Mouse (Mus musculus): ENCODE data around the gene Sema5b.

Gene Sema5b

DNA sequence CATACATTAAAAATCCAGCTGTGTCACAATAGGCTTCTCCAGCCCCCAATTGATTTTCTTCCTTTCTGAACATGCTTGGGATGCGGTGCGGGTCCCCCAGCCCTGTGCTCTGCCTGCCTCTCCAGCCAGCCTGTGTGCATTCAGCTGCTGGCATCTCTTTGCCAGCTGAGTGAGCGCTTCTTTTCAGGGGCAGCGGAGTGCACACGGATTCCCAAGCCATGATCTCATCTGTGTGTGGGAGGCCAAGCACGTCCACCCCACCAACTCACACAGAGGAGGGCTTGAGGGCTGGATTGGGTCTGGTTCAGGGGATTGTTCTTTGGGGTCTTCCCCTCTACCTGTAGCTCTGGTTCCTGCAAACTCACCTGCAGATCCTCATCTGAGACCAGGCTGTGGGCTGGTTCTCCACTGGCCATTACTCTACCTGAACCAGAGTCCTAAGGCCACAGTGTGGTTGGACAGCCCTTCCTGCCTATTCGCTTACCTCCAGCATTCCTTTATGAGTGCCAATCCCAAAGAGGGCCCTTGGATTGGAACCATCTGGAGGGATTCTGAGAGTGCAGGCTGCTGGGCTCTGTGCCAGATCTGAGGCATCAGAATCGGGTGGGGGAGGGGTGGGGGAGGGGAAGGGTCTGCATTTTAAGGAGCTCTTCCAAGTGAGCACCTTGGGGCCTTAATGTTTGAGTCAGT lies 55.9 kb downstream of the Sema5b start:
- no peak for DNase-seq

DNA sequence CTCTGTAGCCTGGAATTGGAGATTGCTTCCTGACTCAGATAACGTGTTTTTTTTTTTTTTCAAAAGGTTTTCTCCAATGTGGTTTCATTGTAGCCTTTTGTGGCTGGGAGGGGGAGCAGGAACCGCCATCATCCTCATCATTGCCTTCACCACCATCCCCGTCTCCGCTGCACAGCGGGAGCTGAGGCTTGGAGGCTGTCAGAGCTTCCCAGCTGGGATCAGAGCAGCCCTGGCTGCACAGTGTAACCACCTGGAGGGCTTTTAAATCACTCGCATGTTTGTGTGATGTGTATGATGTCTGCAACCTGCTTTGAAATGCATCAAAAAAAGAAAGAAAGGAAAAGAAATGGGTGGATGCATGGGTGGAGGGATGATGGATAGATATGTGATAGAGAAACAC lies 57.0 kb downstream of the Sema5b start:
- no peak for DNase-seq

DNA sequence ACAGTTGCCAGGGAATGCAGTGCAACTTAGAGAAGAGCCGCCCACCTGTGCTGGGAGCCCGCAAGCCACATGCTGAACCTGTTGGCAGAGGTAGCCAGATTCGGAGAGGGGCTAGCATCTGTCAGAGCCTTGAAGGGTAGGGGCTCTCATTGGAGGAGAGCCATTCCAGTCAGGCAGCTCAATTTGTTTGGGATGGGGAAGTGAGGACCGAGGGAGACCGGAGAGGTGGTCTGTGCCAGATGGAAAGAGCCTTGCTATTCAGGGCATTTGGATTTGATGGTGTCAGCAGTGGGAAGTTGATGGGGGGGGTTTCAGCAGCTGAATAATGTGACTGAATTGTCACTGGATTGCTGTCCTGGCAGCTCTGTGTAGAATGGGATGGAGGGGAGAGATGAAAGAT lies 57.9 kb downstream of the Sema5b start:
- DNase-seq = no peak

DNA sequence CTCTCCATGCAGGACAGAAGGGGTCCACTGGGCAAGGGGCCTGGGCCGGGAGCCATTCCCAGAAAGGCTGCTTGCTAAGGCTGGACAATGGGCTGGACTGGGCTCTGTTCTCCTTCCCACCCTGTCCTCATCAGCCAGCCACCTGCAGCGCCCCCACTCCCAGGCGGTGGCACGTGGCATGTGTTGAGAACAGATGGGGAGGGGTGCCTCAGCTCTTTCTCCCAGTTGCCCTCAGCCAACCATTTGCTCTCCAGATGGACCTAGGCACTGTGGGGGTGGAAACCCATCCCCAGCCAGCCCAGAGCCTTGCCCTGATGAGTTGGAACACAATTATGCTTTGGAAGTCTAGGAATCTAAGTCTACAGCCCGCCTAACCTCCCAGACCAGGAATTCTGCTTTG lies 59.3 kb downstream of the Sema5b start:
- no peak for DNase-seq

DNA sequence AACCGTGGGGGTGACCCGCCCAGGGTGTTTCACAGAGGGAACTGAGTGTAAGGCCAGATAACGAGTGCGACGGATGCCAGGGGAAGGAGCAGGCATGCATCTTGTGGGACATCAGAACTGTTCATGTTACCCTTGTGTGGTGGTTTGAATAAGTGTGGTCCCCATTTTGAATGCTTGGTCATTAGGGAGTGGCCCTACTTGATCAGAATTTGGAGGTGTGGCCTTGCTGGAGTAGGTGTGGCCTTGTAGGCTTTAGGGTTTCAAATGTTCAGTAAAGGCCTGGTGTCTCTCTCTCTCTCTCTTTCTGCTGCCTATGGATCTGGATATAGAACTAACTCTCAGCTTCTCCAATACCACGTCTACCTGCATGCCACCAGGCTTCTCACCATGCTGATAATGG lies 60.5 kb downstream of the Sema5b start:
- no peak for DNase-seq

DNA sequence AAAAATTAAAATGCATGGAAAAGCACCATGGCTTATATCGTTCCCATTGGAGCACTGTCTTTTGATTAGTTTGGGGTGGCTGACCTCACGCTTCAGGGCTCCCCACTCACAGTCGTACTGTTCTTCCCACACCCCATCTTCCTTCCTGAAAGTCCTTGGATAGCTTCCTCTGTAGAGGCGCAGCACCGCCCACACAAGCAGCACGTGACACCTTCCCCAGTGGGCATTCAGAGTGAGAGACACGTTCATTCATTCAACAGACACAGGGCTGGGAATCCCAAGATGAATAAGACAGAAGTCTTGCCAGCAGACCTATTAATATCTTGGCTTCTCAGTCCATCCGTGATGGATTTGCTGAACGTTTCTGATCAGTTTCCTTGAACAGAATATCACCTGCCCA lies 61.6 kb downstream of the Sema5b start:
- no peak for DNase-seq

DNA sequence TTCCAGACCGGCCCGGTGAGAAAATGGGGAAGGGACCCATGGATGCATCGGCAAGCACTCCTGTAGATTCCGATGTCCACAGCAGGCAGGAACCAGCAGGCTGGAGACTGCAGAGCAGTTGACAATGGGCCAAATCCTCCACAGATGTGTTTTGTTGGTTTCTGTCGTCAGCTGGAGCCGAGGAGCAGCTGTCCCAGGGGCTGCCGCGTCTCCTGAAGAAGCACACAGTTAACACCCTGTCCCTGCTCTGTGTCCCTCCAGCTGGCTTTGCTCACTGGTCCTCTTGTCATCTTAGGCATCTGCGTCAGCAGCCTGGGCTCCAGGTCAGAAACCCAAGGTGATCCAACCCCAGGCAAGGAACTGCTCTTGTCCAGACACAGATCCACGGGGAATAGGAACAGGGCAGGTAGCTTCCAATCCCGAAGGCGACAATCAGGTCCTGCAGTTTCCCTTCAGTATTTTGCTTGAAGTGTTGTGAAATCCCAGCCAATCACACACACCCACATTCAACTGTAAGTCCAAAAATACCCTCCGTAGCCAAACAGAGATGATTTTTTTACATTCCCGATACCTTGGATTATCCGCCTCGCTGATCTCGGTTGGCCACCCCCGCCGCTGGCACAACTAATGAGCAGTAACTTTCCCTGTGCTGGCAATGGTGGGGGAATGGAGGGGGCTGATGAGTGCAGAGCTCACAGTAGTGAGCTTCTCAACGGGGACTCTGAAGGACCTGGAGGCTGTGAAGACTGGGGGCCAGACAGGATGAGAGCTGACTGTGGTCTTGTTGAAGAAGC lies 63.0 kb downstream of the Sema5b start:
- DNase-seq = peak; percentile 9 to 21

DNA sequence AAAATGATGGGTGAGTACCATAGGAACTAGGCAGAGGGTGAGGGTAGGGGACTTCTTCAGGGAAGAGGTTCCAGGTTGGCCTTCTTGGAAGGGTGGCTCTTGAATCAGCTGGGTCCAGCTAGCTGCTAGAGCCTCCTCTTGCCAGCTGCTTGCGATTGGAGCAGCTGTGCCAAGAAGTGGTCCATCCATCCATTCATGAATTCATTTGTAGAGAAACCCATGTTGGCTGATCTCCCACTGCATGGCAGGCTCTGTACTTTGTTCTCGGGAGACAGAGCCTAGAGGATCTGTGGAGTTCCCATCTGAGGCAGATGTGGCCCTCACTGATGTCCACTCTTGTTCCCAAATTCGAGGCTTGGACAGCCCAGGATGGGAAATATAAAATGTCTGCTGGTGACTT lies 66.3 kb downstream of the Sema5b start:
- DNase-seq = no peak

DNA sequence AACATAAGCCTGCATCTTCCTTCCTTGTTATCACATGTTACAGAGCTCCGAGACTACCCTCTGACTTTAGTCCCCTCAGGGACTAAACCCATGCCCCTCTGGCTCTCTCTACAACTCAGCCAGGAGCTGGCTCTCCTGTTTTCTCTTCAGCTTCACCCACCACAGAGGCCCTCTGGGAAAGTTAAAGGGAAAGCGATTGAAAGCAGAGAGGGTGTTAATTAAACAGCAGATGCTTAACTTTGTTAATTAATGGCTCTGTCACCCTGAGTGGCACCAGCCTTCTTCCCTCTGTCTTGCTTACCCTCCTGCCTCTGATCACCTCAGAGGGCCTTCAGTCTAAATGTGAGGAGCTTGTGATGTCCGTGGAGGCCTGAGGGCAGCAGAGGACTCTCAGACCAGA lies 67.3 kb downstream of the Sema5b start:
- DNase-seq = no peak

DNA sequence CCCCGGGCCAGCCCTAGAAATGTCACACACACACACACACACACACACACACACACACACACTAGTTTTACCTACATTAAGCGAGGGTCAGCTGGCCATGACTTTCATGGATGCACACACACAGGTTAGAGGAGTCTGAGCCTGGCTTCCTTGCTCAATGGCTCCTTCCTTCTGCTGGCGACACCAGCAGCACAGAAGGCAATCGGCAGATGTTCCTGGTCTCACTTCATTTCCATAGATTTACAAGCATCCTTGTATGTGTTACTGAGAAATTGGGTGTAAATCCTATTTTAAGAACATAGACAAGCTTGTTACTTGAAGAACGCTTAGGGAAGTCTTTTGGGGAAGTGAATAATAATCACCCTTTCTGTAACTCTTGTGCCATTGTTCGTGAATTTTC lies 68.6 kb downstream of the Sema5b start:
- no peak for DNase-seq

DNA sequence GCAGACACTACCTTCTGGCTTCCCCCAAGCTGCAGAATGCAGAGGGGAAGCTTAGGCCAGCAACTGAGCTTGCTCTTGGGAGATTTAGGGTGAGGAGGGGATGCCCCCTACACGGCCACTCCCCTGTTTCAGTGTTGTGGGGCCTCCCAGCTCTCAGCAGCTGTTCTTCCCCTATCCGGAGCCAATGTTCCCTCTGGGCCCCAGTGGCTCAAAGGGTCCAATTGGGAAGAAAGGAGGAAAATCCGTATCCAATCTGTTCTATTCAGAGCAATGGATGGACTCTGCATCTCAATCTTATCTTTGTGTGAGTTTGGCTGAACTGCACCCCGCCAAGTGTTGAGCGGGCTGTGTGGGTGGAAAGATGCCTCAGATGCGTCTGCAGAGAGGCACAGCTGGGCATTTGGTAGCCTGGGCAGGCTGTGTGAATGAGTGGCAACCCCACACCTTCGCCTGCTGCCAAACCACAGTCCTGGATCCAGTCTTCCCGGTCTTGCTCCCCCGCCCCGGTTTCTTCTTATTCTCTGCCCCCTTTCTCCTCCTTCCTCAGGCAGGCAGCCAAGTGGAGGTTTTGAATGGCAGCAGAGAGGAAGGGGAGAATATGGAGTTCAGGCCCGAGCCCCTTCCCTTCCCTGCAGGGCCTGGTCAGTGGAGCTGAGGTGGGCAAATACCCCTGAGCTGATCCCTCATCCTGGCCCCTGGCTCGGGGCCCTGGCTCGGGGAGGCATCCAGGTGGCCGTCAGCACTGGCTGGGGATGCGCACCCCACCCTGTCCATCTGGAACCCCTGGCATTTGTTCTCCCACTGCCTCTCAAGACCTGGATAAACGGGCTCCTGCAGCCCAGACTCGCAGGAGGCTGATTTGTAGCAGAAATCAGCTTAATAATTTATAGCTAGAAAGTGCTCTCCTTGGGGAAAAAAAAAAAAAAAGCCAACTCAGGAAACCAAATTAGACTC lies 73.2 kb downstream of the Sema5b start:
- no peak for DNase-seq

DNA sequence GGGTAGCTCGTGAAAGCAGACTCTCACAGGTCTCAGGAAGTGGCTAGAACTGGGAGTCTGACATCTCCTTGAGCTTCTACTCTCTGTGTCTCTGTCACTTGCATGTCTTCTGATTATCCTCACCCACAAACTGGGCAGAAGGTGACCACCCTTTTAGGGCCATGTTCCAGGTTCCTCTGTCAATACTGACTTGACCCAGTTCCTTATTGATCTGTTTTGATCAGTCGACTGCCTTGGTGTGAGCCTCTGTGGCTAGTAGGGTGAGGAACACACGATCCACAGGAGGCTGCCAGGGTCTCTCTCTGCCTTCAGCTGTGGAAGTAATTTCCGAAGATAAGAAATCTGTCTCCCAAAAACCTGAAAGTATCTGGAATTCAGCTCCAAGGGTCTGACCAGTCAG lies 76.8 kb downstream of the Sema5b start:
- no peak for DNase-seq

DNA sequence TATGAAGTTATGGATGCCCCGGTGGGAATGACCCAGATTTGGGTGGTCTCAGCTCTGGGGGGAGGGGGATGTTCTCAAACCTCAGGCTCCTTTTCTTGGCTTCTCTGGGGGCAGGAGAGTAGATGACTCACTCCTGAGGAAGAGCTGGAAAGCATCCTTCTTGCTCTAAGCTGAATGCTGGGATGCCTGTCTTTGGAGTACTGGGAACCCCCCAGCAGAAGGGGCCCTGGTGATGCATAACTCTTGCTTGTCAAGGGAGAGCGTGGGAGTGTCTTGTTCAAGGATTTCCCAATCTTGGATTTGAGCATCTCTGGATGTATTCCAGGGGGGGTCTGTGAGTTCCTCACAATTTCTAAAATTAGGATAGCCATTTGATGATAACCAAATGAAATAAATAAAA lies 82.1 kb downstream of the Sema5b start:
- DNase-seq = no peak

DNA sequence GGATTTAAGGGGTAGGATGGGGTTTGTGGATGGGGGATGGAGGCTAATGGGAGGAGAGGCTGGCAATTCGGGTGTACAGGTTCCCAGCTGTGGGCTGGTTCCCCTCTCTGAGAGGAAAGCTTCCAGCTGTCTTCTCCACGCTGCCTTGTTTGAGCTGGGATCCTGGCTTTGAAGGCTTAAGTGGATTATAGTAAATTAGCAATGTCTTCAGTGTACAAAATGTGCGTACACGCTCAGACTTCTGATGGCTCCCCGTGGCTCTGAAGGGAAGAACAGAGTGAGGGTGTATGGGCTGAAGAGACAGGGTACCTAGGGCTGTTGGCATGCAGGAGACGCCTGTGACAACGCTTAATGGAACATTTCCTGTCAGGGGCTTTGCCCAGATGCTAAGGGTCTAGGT lies 83.0 kb downstream of the Sema5b start:
- no peak for DNase-seq

DNA sequence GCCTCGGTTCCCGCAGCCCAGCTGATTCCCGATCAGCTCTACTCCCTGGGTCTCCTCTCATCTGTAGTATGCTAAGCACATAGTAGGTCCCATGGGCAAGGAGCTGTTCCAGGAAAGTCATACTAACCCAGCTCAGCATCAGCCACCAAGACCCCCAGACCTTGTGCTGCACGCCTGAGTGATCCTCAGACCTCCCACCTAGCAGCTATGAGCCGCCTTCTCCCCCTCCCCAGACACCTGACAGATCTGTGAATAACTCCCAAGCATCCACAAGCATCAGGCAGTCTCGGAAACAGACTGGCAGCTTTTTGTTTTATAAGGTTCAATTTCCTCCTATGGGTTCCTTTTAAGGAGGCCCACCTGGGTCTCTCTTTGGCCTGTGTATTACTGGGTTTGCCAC lies 83.9 kb downstream of the Sema5b start:
- DNase-seq = no peak

DNA sequence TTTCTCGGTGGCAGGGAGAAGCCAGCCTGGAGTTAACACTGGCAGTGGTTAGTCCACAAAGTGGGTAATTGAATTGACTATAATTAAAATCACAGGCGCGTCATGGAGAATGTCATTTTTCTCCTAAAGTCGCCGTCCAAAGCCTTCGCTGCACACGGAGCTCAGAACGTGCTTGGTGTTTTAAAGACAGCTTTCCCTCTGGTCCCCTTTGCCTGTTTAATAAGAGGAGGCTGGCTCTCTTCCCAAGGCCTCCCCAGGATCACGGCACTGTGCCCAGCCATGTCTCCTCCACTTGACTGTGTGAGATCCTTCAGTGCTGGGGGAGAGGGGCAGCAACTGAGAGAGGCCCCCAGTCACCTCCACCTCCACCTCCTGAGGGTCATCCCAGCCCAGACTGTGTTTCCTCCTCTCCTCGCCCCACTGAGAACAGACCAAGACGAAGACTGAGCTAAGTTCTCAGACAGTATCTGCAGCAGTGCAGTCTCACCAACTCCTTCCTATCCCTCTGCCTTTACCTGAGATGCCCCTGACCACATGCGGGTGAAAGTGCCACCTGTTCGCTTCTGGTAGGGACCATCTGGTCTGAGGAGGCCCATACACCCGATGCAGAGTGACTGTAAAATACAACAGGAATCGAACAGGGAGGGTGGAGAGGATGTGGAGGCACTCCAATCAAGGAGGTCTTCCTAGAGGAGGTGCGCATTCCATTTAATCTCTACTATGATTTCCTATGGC lies 84.5 kb downstream of the Sema5b start:
- no peak for DNase-seq

DNA sequence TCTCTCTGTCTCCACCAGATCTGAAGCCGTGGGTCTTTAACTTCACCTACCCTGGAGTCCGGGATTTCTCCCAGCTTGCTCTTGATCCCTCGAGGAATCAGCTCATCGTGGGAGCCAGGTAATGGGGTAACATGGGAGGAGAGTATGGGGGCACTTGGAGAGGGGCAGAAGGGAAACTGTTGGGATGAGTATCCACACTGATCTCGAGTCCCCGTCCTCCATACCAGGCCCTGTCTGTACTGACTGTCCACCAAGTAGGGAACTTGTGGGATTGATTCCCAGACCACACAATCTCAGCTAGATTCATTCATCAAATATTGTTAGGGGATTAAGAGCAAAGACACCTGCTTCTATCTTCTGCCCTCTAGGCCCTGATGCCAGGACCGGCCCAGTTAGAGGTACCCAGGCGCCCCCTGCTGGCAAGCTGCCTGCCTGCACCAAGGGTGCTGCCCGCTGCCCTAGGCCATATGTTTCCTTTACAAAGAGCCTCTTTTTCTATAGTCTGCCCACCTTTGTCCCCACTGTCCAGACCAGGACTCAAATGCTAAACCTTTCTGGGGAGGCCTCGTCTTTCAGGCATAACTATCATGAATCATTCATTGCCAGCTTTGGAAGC lies 87.2 kb downstream of the Sema5b start:
- DNase-seq = peak; percentile 28 to 81

DNA sequence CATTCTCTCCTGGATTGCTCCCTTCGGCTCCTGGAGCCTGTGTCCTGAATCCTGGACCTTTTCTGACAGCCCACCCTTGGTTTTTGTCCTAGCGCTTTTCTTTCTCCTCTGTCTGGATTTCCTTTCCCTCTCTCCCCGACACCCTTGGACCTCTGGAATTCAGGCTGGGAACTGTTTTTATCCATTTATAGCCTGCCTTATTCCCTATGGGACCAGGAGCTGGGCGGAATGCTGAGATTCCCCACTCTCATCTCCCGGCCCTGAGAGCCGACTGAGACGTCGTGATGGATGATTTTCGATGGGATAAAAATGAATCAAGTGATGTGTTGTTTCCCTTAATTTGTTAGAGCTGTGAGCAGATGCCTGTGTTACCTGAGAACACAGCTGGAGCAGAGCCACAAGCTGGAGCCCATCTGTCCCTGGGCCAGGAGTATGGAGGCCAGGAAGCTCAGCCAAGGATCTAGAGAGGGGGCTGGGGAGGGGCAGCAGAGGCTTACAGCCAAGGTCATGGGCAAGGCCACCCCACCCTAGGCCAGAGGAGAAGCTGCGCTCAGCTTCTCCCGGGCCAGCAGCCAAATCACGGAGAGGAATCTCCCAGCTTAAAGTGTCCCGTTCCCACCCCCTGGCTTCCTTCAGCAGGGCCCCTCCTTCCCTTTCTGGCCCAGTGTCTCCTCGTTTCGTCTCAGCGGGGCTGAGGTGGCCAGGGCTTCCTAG lies 89.7 kb downstream of the Sema5b start:
- peak; percentile 35 to 45 for DNase-seq

DNA sequence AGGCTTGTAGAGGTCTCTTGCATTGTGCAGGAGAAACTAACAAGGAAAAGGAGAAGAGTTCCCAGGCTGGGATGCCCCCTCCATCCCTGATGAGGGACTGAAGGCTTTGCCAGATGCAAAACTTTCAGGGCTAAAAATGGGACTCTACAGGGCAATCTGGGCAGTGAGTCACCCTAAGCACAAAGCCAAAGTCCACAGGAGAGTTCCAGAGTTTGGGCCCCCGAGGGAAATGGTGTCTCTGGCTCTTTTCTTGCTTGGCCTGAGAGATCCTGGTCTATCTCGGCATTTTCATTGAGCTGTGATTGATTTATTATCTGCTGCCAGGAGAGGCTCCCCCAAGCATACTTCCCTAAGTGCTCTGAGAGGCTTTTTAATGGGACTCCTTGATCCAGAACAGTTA lies 92.1 kb downstream of the Sema5b start:
- DNase-seq = no peak

DNA sequence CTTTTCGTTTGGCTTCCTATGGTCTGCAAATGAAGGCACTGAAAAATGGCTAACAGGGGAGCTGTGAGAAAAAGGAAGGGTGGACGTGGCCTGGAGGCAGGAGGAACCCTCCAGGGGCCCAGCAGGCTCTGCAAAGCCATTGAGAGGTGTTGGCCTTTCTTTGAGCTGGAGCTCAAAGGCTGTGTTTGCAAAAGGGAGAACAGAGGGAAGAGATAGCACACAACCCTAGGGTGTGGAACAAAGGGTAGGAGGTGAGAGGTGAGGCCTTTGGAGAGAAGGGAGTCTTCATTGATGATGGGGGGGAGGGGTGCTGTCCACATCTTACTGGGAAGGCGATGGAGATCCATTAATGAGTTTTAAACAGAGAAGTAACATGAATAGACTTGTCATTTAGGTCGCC lies 94.0 kb downstream of the Sema5b start:
- no peak for DNase-seq

DNA sequence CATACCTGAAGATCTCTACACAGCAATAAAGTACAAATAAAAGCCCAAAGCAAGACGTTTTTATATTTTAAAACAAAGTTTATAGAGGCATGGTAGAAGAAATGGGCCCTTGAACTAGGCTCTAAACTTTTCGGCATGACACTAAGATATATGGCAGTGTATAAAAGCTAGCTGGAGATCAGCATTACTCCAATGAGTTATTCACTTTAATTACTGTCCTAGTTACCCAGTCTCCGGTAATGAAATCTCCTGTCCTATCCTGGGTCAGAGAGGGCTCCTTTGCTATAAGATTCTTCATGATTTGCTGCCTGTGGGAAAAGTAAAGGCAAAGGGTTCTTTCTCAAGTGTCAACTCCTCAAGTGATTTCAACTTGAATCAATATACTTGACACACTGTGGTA lies 98.6 kb downstream of the Sema5b start:
- no peak for DNase-seq

DNA sequence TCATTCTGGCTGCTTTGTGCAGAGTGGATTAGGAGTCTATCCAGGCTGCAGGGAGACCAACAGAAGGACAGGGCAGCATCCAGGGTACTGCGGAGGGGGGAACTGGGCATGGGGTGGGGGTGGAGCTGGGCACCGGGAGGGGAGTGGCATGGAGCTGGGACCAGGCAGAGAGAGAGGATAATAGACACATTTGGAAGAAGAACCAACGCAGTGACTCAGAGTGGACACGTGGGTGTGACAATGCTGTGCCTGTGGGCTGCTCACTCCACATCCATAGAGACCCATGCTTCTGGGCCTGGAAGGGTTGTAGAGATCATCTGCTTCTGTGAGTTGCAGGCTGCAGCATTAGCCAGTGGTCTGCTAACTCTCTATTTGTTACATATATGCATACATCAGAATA lies 107.9 kb downstream of the Sema5b start:
- no peak for DNase-seq

Data from kidney, adult 8-10 months (tissue).